Mouse (Mus musculus) adrenal gland, postnatal 4 days (tissue): ENCODE results near the gene Zfp36l2. TPM values are rescaled to one million over a fixed set of nuclear protein-coding genes. Genes with fewer than 3 reads are reported as not detected.
"Not testable (repeated sequence)": the region's sequence is repeated elsewhere in the genome, so short reads cannot be mapped to it uniquely, and the experiment has no call there.

ENCODE experiments used
- DNase-seq, 2 experiments: peaks; one replicate each; pipeline ENCODE4 v3.0.0; 2021 to 2022; ENCODE audit warnings: low spot score in 2 of 2, mixed read lengths in 2 of 2
- long read RNA-seq, 2 experiments: library from polyadenylated mRNA; stranded (forward); transcript quantifications; one replicate each; pipeline ENCODE4 v2.0.0; 2021
- total RNA-seq, 2 experiments: library from RNA; stranded (reverse); gene quantifications; 2 replicates each; pipeline ENCODE4 v1.2.3; 2021

Zfp36l2 gene
- total RNA-seq = 10 to 100 TPM; 65.6 to 71.3 TPM
- long read RNA-seq, experiment 1, transcript Zfp36l2-201 (2 exons, 3,530 nt) = major isoform, 20 of 32 reads
- long read RNA-seq, experiment 1, partial matches to known transcripts = 0 of 32 reads
- long read RNA-seq, experiment 1, other reads (novel, unspliced or antisense) = 12 of 32 reads
- long read RNA-seq, experiment 2, transcript Zfp36l2-201 (2 exons, 3,530 nt) = major isoform, 31 of 66 reads
- long read RNA-seq, experiment 2, partial matches to known transcripts = 0 of 66 reads
- long read RNA-seq, experiment 2, other reads (novel, unspliced or antisense) = 35 of 66 reads

DNA sequence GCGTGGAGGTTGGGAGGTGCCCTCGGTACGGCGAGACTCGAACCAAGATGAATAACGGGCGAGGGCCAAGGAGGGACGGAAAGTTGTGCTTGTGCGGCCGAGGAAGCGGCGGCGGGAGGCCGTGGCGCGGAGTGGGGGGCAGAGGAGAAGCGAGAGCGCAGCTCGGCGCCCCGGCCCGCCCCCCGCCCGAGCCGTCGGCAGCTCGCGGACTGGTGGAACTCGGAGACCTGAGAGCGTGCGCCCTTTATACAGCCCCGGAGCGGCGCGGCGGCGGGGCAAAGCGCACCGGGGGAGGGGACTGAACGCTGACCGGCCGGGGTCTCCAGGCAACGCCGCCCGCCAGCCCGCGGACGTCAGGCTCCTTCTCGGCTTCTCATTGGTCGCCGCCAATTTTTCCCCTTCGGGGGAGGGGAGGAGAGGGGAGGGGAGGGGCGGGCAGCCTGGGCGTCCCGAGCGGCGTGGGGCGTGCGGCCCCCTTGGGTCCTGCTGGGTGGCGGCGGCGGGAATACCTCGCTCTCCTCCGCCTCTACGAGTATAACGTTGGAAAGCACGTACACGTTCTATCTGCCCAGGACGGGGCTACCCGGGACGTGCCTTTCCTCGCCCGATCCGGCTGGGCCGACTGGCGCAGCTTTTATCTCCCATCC lies at the start of gene Zfp36l2:
Gene Zfp36l2 (minus strand): TSS at position 221 of the 647 bp plus-strand sequence.
- DNase-seq = peak; percentile 93 to 95

DNA sequence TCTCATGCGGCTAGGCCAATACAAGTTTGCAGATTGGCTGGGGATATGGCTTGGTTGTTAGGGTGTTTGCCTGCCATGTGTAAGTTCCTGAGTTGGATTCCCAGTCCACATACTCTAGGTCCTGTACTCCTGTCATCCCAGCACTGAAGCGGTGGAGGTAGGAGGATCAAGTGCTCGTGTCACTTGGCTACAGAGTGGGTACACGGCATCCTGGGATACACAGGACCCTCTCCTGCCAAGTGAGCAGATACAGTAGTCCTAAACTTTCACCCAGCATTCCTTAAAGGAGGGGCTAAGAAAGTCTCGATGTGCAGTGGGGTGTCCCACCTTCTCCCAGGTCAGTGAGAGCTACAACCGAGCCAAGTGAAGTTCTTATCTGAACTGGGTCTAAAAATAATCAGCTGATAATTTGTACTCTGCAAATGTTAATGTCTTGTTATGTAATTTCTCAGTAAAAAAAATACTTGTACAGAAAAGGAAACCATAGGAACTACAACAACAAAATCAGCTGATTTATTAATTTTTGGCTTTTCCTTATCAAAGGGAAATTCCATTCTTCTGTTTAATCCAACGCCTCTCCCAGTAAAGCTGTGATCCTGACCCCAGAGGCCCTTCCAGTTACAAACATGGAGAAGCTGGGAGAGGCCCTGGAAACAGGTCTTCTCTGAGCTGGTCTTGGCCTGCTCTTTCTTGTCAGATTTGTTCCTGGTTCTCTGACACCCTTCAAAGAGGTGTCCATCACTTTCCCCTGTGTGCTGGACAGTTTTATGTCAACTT lies 49.2 kb upstream of the Zfp36l2 start:
- no peak for DNase-seq

DNA sequence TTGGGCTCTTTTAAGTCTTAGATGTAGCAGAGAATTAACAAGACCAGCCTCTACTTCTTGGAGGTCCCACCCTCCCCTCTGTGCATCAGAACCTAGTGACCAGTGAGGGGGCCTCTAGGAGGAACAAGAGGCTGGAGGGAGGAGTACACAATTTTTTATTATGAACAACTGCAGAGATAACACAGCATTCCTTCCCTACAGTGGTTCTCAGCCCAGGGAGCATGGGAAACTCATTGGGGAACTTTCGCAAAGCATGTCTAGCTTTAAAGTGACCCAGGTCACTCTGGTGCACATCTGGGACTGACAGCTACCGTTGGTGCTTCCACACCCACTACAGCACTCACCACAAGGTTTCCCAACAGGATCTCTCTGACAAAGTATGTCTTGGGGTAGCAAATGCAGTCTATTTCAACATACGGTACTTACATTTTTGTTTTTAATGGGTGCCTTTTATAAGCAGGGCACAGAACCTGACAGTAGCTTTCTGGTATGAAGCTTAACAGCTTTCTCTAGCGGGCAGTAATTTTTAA lies 47.7 kb upstream of the Zfp36l2 start:
- DNase-seq = no peak

DNA sequence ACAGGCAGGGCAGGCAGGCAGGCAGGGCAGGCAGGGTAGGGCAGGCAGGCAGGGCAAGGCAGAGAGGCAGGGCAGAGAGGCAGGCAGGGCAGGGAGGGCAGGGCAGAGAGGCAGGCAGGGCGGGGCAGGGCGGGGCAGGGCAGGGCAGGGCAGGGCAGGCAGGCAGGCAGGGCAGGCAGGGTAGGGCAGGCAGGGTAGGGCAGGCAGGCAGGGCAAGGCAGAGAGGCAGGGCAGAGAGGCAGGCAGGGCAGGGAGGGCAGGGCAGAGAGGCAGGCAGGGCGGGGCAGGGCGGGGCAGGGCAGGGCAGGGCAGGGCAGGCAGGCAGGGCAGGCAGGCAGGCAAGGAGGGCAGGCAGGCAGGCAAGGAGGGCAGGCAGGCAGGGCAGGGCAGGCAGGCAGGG lies 47.0 kb upstream of the Zfp36l2 start:
- DNase-seq = not testable (repeated sequence)

DNA sequence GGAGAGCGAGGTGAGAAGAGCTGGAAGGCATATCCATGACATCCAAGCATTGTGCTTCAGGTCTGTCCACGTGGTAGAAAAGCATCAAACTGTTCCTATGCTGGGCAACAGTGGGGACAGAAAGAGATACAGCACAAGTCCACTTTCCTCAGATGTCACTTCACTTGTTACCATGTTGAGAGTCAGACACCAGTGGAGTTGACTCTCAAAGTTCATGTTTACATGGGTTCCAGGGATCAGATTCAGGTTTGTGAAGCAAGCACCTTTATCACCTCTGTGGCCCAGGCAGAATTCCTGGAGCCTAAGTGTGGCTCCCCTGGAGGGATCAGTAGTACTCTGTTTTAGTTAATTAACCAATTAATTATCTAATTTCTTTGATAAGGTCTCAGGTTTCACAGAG lies 46.0 kb upstream of the Zfp36l2 start:
- DNase-seq = no peak

DNA sequence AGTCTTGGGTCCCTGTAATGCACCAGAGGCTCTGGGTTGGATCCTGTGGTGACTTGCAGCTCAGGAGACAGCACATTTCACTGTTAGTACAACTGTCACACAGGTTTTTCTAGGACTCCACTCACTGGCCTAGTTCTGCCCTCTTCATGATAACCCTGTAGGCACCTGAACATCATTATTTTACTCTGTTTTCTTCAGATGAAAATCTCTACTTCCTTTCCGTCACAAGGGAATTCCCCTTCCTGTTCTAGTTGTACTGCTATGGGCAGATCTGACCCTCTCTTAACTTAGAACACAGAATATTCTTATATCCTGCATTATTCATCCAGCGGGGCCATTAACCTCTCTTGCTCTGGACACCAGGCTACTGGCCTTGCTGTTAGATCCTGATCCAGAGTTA lies 43.6 kb upstream of the Zfp36l2 start:
- DNase-seq = no peak

DNA sequence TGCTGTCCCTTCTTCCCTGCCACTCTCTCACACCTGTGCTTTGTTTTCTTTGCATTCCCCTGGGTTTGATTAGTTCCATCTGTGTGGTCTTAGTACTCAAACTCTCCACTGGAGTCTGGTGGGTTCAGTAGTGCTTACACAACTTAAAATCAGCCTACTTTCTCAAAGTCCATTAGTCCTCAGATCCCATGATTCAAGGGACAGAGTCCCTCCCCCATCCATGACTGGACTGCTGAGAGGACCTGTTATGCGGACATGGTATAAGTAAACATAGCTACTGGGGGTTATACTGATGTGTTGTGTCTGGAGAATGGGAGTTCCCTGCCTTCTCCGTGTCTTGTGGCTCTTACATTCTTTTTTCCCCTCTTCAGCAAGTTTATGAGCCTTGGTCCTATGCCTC lies 40.5 kb upstream of the Zfp36l2 start:
- no peak for DNase-seq

DNA sequence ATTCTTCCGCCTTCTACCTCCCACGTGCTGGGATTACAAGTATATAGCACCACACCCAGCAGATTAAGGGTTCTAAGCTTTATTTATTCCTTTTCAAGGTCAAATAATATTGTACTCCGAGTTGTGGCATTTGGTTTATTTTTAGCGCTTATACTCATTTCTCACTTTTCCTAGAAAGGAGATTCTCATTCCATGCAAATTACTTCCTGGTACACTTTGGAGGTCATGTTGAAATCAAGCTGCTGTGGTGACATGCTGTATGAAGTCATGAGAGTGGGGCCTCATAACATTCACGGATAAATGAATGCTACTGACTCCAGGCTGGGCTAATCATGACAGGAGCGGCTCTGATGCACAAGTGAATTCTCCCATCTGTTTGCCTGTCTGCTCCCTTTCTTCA lies 38.9 kb upstream of the Zfp36l2 start:
- DNase-seq = no peak

DNA sequence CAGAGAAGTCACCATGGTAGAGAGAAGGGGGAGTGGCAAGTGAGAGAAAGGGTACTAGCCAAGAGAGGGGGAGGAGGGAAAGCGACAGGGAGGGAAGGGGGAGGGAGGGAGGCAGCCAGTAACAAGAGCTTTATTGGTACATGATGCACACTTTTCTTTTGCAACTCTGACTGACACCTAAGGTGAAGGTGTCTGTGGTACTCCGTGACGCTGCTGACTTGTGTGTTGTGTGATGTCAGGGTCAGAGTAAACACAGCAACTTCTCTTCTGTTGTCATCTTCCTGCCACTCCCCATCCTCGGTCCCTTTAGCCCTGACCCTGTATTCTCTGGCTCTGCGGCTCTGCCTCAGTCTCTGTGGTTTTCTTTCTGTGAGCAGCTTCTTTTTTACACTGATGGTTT lies 38.5 kb upstream of the Zfp36l2 start:
- DNase-seq = no peak

DNA sequence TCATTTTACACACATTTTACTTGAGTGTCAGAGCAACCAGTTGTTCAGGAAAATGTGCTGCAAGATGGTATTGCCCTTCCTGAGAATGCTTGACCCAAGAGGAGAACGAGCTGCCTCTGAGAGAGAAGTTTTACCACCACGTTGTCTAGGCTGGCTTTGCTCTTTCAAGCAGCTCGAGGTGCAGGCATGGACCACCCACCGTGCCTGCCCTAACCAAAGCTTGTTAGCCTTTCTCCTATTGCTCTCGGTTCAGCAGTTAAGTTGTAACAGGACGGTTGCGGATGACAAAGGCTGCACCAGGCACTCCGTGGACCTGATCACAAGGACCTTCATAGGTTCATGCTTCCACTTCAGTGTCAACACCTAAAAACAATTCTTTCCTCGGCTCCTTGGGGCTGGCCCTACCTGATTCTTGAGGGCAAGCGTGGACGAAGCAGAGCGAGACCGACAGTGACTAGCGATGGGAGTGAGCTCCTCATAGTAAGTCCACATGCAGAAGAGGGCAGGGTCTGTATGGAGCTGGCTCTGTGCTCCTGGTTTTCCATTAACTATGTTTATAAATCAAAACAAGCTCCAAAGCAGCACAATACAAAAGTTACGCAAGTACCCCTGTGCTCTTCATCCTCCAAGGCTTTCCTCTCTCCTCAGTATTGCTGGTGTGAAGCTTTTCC lies 36.6 kb upstream of the Zfp36l2 start:
- DNase-seq = no peak

DNA sequence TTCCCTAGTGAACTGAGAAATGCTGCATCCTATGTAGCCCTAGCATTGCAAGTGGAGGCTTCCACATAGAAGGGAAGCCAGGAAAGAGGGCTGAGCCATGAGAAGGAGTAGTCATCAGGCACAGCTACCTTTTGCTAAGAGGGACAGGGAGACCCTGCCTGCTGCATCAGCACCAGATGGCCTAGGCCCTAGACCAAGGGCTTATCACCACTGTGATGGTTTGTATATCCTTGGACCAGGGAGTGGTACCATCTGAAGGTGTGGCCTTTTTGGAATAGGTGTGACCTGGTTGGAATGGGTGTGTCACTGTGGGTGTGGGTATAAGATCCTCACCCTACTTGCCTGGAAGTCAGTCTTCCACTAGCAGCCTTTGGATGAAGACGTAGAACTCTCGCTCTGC lies 31.1 kb upstream of the Zfp36l2 start:
- DNase-seq = not testable (repeated sequence)

DNA sequence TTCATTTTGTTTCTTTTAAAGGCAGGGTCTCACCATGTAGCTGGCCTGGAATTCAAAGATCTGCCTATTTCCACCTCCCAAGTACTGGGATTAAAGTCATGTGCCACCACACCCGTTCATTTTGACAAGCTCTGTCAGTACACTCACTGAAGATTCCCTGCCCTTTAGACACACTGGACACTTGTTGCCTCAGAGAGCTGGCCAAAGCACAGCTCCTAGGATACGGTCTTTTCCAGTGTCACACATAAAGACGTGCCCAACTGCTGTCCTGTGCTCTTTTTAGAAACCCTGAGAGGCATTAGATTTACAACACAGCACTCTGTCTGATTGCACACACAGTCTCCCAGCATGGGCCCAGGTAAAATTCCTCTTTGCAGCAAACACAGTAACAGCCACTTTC lies 29.9 kb upstream of the Zfp36l2 start:
- DNase-seq = no peak

DNA sequence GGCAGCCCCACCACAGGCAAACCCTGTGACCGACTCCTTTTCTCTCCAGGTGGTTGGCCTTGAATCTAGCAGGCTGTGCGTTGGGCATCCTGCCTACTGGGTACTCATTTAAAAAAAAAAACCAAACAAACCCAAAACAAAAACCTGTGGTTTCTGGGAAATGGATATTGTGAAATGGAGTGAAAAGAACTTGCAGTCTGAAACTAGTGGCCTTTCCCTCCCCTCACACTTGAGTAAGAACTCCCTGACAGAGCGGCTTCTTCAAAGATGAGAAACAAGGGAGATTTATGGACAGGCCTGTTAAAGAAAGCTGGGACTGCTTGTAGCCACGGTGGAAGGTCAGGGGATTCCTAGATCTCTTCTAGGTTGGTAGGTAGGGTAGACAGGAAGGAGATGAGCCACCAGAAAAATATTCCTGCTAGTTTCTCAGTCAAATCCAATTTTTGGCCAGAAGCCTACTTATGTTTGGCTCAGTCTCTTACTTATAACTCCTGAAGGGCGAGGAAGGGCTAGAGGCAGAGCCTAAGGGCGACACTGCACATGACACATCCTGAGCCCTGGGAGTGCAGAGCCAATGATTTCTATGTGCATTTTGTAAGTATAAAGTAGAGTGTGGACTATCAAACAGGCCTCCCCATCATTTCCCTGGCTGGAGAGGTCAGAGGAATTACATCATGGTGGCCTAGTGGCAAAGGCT lies 27.7 kb upstream of the Zfp36l2 start:
- DNase-seq = no peak

DNA sequence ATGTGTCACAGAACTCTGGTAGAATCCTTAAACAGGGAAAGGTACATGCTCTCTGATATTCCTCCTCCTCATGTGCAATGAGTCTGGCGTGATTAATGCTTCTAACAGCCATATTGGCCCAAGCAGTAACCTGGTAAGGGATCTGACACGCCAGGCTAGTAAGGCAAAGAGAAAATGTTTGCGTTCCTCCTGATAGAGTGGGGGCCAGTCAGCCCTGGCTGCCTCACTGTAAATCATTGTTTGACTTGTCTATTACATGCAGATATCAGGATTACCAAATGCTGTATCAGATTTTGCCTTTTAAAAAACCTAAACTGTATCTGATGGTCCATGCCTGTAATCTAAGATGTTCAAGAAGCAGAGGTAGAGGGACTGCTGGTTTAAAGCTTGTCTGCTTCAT lies 25.7 kb upstream of the Zfp36l2 start:
- no peak for DNase-seq

DNA sequence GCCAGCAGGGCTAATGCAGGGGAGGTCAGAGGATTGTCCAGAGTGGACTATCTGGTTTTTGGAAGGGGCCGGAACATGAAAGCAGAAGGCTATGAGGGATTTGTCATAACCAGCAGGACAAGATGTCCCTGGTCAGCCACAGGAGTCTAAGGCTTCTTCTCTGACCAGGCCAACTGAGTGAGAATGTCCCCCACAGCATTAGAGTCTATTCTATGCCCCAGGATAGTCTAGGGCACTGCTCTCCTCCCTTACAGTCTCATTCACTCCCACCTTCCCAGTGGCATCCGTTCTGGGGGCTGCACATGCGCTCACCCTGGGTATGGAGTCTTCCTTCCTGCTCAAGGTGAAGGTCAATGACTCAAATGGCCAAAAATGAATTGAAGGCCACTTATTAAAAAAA lies 19.9 kb upstream of the Zfp36l2 start:
- no peak for DNase-seq

DNA sequence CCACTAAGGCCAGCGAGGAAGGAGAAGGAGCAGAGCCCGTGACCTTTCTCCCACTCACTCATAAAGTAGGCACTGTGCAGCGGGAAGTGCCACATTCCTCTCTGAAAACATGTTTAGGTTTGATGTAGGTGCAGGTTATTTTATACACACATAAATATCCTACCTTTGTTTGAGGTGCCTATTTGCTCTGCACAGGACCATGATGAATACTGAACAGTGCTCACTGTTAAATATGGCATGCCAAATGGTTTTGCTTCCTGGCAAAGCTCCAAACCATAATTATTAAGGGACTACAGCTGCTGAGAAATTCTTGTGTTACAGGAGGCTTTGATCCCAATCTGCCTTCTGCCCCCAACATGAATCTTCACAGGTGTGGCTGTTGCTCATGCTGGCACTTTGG lies 18.5 kb upstream of the Zfp36l2 start:
- no peak for DNase-seq

DNA sequence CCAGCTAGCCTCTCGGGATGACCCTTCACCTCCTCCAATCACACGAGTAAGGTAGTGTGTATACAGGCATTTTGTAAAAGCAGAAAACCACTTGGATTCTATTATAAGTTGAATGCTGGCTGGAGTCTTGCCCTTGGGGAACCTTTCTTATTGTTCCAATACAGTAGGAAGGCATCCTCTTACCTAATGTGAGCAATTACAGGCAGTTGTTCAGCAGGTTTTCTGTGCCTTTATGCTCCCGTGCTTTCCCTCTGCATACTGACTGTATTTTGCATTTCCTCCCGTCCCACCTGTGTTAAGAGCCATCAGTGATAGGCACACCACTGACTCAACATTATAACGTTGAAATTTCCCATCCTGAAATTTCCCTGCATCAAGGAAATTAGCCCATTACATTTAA lies 17.2 kb upstream of the Zfp36l2 start:
- DNase-seq = no peak

DNA sequence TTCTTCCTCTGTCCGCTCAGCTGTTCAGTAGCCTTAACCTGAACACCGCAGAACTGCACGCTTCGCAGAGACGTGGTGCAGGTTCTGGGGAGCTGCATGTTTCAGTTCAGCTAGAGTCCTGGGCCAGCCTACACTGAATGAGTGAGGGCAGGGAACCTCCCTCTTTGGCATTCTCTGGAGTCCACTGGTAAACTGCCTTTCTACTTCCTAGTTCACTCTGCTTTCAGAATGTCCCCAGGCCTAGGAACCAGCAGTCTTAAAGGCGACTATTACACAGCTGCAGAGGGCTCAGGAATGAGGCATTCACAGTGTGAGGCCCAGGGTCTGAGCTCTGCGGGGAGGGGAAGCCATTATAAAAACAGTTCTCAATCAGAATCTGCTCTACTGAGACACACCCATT lies 15.6 kb upstream of the Zfp36l2 start:
- no peak for DNase-seq

DNA sequence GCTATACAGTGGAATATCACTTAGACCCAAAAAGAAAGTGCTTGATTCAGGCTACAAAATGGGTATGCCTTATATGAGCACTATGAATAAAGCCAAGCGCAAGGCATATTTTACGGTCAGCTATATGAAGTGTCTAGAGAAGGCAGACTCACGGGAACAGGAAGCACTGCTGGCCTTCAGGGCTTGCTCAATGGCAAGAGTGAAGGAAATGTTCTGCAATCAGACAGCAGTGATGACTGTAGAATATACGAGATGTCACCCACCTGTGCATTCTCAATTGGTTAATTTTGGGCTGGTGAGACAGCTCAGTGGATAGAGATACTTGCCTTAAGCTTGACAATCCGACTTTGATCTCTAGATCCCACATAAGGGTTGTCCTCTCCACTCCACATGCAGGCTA lies 13.4 kb upstream of the Zfp36l2 start:
- DNase-seq = no peak

DNA sequence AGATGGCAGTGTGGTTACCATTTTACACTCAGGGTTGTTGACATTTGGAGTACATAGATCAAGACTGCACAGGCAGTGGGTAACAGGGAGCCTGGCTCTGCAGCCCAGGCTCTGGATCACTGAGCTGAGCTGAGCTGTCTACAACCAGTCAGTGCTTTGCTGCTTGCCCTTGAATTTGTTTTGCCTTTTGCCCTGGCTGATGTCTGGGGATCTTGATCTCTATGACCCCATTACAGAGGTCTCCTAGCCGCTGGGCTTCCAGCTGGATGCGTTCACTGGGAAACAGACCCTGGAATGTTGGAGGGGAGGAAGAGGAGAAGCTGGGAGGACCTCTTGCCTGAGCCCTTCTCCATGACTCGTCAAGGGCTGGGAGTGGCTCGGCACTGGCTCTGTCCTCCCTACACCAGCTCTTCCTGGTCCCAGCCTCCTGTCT lies 10.2 kb upstream of the Zfp36l2 start:
- DNase-seq = no peak

DNA sequence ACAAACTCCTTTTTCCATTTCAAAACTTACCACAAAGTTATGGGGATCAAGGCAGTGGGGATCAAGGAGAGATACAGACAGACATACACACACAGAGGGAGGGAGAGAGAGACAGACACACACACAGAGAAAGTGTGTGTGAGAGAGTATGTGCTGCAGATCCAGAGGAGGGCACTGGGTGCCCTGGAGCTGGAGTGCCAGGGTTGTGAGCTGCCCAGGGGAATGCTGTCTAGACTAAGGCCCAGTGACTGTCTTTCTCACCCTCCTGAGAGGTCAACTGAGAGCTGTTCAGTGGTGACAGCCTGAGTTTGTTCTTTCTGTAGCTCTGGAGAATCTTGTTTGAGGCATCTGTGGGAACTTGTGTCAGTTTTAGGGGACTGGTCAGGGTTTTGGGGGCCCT lies 8.6 kb upstream of the Zfp36l2 start:
- no peak for DNase-seq
